Mouse (Mus musculus): ENCODE results near the gene Etnk1. TPM values are rescaled to one million over a fixed set of nuclear protein-coding genes. Genes with fewer than 3 reads are reported as not detected.

Gene Etnk1
- polyA plus RNA-seq, 1 experiment from 2014 or later, result 17.2 TPM

DNA sequence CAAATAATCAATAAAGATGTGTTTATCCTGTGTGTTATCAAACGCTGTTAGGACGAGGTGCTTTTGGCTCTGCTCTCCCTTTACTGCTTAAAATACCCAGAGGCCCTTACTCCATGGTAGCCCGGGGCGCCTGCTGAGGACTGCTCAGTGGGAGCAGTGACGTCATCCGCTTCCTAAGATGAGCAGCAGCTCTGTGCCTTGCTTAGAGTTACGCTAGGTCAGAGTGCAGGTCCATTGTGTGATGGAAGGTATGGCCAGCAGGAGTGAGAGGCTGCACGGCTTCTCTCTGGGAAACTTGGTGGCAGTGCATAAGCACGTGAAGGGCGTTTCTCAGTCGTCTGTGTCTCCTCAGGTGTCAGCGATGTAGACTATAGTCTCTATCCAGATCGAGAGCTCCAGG, 30.0 kb downstream of the Etnk1 start:
- ATAC-seq (ENCODE audit: insufficient read depth, low FRiP score, low read depth), result no peak
- H3K9ac ChIP-seq, result no peak overlapping the region
- WGBS, result 88% methylated on average over 13 of the region's 13 CpGs
- H3K27me3 ChIP-seq (replicated peaks), result no peaks in the 10 kb centered on the region
- no peak overlapping the region for H3K4me2 ChIP-seq
- no peak overlapping the region for H3K4me3 ChIP-seq (replicated peaks)
- H3K36me3 ChIP-seq, result peaks cover 17% of the 10 kb centered on the region; the same call in 1 of the 2 replicates
- no peak overlapping the region for H3K27ac ChIP-seq
- no peaks in the 10 kb centered on the region for H3K4me1 ChIP-seq
- H3K9me3 ChIP-seq, result no peaks in the 10 kb centered on the region

DNA sequence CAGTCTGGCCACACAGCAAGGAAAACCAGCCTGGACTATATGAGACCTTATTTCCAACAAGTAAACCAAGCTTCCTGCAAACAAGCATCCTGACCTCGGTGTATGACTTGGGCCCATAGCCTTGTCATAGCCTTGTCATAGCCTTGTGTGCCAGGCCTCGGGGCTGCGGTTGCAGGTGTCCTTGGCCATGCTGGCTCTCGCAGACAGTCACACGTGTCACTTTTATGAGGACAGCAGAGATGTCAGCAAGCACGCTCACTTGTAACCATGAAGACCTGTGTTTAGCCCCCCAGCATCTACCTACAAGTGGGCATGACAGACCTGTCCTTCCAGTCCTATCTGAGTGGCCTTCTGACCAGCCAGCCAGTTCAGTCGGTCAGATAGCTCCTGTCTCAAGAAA, 31.4 kb downstream of the Etnk1 start:
- Histone ChIP-seq H3K9ac (no peak overlapping the region), H3K36me3 (peaks cover 17% of the 10 kb centered on the region; the same call in 1 of the 2 replicates), H3K9me3 (no peaks in the 10 kb centered on the region), H3K4me2 (no peak overlapping the region), H3K4me3 (replicated peaks) (no peak overlapping the region), H3K27me3 (replicated peaks) (no peaks in the 10 kb centered on the region), H3K27ac (no peak overlapping the region), H3K4me1 (no peaks in the 10 kb centered on the region)
- ATAC-seq (ENCODE audit: insufficient read depth, low FRiP score, low read depth), result no peak
- 83% methylated on average over 7 of the region's 7 CpGs for WGBS

DNA sequence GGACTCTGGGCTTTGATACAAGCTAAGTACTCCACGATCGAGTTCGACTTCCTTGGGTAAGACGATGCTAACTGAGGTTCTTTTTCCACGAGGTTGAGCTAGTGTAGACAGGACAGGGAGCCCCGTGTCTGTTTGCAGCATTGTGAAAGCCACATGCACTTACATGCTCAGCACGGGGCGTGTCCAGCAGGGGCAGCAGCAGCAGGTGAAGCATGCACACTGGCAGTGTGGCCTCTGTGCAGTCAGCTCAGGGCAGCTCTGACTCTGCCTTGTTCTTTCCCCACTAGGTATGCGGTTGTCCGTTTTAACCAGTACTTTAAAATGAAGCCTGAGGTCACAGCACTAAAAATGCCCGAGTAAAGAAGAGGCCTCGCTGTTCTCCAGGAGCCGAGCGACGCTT, 36.1 kb downstream of the Etnk1 start:
- Histone ChIP-seq H3K4me1 (no peaks in the 10 kb centered on the region), H3K4me2 (no peak overlapping the region), H3K9me3 (no peaks in the 10 kb centered on the region), H3K27me3 (replicated peaks) (no peaks in the 10 kb centered on the region), H3K36me3 (0 out of 2 replicates have a peak, but pooled peaks cover 16% of the 10 kb centered on the region), H3K27ac (no peak overlapping the region), H3K4me3 (replicated peaks) (no peak overlapping the region), H3K9ac (no peak overlapping the region)
- 85% methylated on average over 15 of the region's 15 CpGs for WGBS
- no peak for ATAC-seq (ENCODE audit: insufficient read depth, low FRiP score, low read depth)

DNA sequence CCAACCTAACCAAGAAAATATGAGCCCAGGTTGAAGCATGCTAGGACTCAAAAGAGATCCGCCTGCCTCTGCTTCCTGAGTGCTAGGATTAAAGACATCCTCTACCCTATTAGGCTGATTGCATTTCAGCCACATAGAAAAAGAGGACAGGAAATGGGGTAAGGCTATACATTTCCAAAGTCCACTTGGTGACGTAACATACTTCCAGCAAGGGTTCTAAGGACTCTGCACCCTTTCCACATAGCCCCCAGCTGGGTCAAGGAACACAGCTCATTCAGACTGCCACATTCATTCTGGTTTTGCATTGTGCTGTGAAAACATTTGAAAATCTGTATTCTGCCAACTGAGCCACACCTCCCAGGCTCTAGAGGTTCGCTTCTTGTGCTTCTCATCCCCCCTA, 41.9 kb downstream of the Etnk1 start:
- H3K4me1 ChIP-seq, result no peaks in the 10 kb centered on the region
- 0 out of 2 replicates have a peak, but pooled peaks cover 9% of the 10 kb centered on the region for H3K36me3 ChIP-seq
- 0 out of 2 replicates have a peak, but pooled peaks cover 3% of the 10 kb centered on the region for H3K9me3 ChIP-seq
- WGBS, result 92% methylated on average over 3 of the region's 3 CpGs
- no peak for ATAC-seq (ENCODE audit: insufficient read depth, low FRiP score, low read depth)
- H3K27ac ChIP-seq, result no peak overlapping the region
- no peak overlapping the region for H3K9ac ChIP-seq
- no peak overlapping the region for H3K4me2 ChIP-seq
- H3K27me3 ChIP-seq (replicated peaks), result no peaks in the 10 kb centered on the region
- H3K4me3 ChIP-seq (replicated peaks), result no peak overlapping the region

DNA sequence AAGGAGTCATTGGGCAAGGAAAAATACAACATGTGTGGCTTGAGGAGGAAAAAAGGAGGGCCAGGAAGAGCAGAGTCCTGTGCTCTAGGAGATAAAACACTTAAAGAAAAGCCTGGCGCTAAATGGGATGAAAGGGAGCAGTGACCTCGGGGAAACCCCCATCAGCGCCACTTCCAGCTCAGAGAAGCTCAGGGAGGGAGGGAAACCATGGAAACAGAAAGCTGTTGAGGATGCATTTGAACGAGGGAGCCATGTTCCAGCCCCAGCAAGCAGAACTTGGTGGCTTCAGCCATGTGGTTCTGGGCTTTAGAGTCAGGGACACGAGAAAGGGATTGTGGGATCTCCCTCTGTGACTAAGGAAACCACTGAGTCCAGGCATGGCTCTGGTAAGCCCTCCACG, 45.7 kb downstream of the Etnk1 start:
- whole genome bisulfite sequencing, result 79% methylated on average over 6 of the region's 6 CpGs

DNA sequence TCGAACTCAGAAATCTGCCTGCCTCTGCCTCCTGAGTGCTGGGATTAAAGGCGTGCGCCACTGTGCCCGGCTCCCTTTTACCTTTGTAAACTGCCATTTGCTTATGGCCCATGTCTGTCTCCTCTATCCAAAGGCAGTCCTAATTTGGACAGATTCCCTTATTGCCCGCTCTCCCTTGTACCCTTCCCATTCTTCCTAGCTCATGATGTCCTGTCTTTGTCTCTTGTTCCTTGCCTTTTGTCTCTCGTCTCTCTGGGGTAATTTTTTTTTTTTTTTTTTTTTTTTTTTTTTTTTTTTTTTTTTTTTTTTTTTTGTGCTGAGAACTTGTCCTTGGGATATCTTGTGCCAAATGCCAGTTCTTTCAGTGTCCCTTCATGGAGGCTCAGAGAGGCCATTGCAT, 46.4 kb downstream of the Etnk1 start:
- 97% methylated on average over 6 of the region's 6 CpGs for WGBS
- Histone ChIP-seq H3K9me3 (0 out of 2 replicates have a peak, but pooled peaks cover 3% of the 10 kb centered on the region), H3K27me3 (replicated peaks) (no peaks in the 10 kb centered on the region), H3K36me3 (no peaks in the 10 kb centered on the region), H3K27ac (no peak overlapping the region), H3K4me1 (no peaks in the 10 kb centered on the region), H3K4me3 (replicated peaks) (no peak overlapping the region), H3K9ac (no peak overlapping the region), H3K4me2 (no peak overlapping the region)
- no peak for ATAC-seq (ENCODE audit: insufficient read depth, low FRiP score, low read depth)

More for the DNA sequence above, 45.7 kb downstream of the Etnk1 start:
- H3K36me3 ChIP-seq, result no peaks in the 10 kb centered on the region
- H3K4me1 ChIP-seq, result no peaks in the 10 kb centered on the region
- no peak overlapping the region for H3K4me2 ChIP-seq
- H3K4me3 ChIP-seq (replicated peaks), result no peak overlapping the region
- ATAC-seq (ENCODE audit: insufficient read depth, low FRiP score, low read depth), result no peak
- H3K9me3 ChIP-seq, result 0 out of 2 replicates have a peak, but pooled peaks cover 3% of the 10 kb centered on the region
- H3K9ac ChIP-seq, result no peak overlapping the region
- H3K27ac ChIP-seq, result no peak overlapping the region
- H3K27me3 ChIP-seq (replicated peaks), result no peaks in the 10 kb centered on the region

DNA sequence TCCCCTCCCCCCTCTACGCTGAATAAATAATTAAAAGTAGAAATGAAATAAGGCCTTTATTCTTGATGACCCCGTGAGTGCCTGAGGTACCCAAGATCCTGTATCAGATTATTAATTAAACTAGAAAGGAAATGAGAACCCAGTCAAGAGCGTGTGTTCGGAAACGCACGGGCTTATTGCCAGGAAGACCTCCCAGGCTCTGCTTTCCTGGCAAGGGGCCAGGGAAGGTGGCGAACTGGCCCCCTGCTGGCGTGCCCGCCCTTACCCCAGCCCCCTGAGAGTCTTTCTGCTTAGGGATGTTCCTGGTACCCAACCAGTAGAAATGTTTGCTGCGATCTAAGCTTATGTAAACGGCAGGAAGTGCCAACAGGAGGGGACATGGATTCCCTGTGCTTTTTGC, 49.2 kb downstream of the Etnk1 start:
- Histone ChIP-seq H3K4me3 (replicated peaks) (no peak overlapping the region), H3K4me2 (no peak overlapping the region), H3K36me3 (no peaks in the 10 kb centered on the region), H3K27me3 (replicated peaks) (no peaks in the 10 kb centered on the region), H3K9ac (no peak overlapping the region), H3K9me3 (0 out of 2 replicates have a peak, but pooled peaks cover 3% of the 10 kb centered on the region), H3K27ac (no peak overlapping the region), H3K4me1 (no peaks in the 10 kb centered on the region)
- 68% methylated on average over 11 of the region's 11 CpGs for WGBS
- no peak for ATAC-seq (ENCODE audit: insufficient read depth, low FRiP score, low read depth)

DNA sequence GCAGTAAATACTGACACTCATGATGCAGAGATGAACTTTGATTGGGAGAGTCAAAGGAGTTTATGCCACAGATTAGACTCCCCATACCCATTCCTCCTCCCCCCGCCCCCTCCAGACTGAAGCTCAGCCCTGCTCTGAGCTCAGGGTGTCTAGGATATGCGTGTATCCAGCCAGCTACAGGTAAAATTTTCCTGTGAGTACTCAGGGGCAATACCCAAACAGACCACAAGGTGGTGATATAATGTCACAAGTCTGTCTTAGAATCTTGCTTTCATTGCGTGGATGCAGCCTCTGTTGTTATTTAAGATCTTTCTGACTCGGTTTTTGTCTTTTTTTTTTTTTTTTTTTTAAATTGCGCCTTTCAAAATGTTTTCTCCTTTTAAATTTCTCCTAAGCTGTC, 52.3 kb downstream of the Etnk1 start:
- no peak overlapping the region for H3K9ac ChIP-seq
- no peak overlapping the region for H3K4me2 ChIP-seq
- no peaks in the 10 kb centered on the region for H3K36me3 ChIP-seq
- H3K27ac ChIP-seq, result no peak overlapping the region
- no peaks in the 10 kb centered on the region for H3K4me1 ChIP-seq
- no peak for ATAC-seq (ENCODE audit: insufficient read depth, low FRiP score, low read depth)
- H3K4me3 ChIP-seq (replicated peaks), result no peak overlapping the region
- 5% methylated on average over 5 of the region's 5 CpGs for WGBS
- no peaks in the 10 kb centered on the region for H3K27me3 ChIP-seq (replicated peaks)
- no peaks in the 10 kb centered on the region for H3K9me3 ChIP-seq

DNA sequence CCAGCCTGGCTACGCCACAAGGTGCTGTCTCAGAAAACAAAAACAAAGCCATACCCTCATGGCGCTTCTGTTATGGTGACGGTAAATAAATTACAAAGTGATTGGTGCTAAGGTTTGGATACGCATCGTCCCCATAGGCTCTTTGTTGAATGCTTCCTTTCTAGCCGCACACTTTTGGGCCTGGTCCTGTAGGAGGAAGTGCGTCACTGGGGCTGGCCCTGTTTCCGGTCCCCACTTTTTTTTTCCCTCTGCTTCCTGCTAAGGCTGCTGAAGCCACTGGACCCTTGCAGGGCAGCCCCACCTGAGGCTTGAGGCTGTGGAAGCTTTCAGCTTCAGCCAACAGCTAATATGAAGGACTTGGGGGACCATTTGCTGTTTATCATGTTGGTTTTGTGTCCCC, 54.2 kb downstream of the Etnk1 start:
- H3K36me3 ChIP-seq, result no peaks in the 10 kb centered on the region
- no peaks in the 10 kb centered on the region for H3K9me3 ChIP-seq
- no peak overlapping the region for H3K4me2 ChIP-seq
- no peaks in the 10 kb centered on the region for H3K4me1 ChIP-seq
- no peak overlapping the region for H3K9ac ChIP-seq
- ATAC-seq (ENCODE audit: insufficient read depth, low FRiP score, low read depth), result no peak
- WGBS, result 85% methylated on average over 8 of the region's 8 CpGs
- H3K4me3 ChIP-seq (replicated peaks), result no peak overlapping the region
- no peaks in the 10 kb centered on the region for H3K27me3 ChIP-seq (replicated peaks)
- no peak overlapping the region for H3K27ac ChIP-seq

DNA sequence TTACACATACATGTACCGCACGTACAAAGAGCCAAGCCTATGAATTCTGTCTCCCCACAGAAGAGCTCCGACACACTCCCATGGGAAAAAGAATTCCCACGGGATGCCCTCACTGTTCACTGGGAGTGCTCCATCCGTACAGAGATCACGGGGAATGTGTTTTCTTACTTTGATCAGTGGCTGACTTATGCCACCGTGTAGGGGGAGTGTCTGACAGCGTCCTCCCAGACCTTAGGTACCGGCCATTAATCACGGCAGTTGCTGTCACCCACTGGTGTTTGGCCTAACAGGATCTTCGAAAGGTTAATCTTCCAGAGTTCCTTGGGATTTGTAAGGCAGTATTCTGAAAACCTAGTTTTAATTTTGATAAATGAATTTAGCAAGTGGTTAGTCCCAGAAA, 57.0 kb downstream of the Etnk1 start:
- no peak for ATAC-seq (ENCODE audit: insufficient read depth, low FRiP score, low read depth)
- Histone ChIP-seq H3K4me1 (no peaks in the 10 kb centered on the region), H3K4me3 (replicated peaks) (no peak overlapping the region), H3K27me3 (replicated peaks) (no peaks in the 10 kb centered on the region), H3K27ac (no peak overlapping the region), H3K4me2 (no peak overlapping the region), H3K36me3 (no peaks in the 10 kb centered on the region), H3K9me3 (no peaks in the 10 kb centered on the region), H3K9ac (no peak overlapping the region)
- WGBS, result 52% methylated on average over 11 of the region's 11 CpGs

DNA sequence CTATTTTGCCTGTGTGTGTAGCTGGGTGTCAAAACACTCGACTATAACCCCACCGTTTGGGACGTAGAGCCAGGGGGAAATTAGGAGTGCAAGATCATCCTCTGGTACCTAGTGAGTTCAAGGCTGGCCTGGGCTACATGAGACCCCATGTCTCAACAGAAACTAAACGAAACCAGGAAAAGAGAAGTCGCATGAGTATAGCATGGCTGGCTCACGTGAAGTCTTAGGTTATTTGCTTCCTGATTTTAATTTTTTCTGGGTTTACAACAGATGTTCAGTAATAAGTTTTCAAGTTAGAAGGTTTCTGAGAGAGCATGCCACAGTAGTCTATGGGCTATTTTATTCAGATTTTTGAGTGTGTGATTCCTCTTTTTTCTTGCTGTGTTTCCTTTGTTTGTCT, 57.9 kb downstream of the Etnk1 start:
- no peak for ATAC-seq (ENCODE audit: insufficient read depth, low FRiP score, low read depth)
- H3K27me3 ChIP-seq (replicated peaks), result no peaks in the 10 kb centered on the region
- no peaks in the 10 kb centered on the region for H3K4me1 ChIP-seq
- H3K4me2 ChIP-seq, result no peak overlapping the region
- H3K36me3 ChIP-seq, result no peaks in the 10 kb centered on the region
- H3K9ac ChIP-seq, result no peak overlapping the region
- H3K4me3 ChIP-seq (replicated peaks), result no peak overlapping the region
- no peaks in the 10 kb centered on the region for H3K9me3 ChIP-seq
- H3K27ac ChIP-seq, result no peak overlapping the region
- WGBS, result 81% methylated on average over 6 of the region's 6 CpGs

DNA sequence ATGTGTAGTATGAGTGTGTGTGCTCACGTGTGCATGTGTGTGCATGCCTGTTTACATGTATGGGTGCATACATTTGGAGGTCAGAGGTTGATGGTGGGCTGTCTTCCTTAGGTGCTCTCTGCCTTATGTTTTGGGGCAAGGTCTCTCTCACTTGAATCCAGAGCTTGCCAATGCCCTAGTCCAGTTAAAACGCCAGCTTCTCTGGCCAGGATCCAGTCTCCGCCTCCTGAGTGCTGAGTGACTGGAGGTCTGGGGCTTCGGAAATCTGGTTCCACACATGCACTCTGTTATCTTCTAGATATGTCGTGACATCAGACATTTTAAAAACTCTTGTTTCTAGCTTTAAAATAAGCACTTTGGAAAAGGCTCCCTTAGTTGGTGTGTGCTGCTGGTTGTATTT, 61.7 kb downstream of the Etnk1 start:
- no peaks in the 10 kb centered on the region for H3K36me3 ChIP-seq
- H3K9me3 ChIP-seq, result no peaks in the 10 kb centered on the region
- H3K4me1 ChIP-seq, result no peaks in the 10 kb centered on the region
- WGBS, result 68% methylated on average over 5 of the region's 5 CpGs
- no peaks in the 10 kb centered on the region for H3K27me3 ChIP-seq (replicated peaks)
- ATAC-seq (ENCODE audit: insufficient read depth, low FRiP score, low read depth), result no peak
- H3K9ac ChIP-seq, result no peak overlapping the region
- no peak overlapping the region for H3K4me2 ChIP-seq
- H3K27ac ChIP-seq, result no peak overlapping the region
- no peak overlapping the region for H3K4me3 ChIP-seq (replicated peaks)

DNA sequence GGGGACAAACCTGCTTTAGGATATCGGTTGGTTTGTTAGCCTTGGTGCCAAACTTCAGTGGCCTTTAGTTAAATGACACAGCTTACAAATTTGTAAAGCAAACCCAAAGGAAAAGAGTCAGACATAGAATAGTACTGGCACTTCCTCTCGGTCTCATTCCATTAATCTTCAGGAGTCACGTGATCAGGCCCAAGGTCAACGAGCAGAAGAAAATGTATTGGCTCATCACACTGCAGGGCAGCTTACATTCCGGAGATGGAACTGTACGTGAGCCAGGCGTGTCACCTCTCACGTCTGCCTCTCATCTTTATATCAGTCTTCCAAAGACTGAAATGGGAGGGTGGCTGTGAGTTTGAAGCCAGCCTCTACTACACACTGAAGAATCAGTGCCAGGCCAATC, 62.9 kb downstream of the Etnk1 start:
- H3K27me3 ChIP-seq (replicated peaks), result no peaks in the 10 kb centered on the region
- H3K9me3 ChIP-seq, result no peaks in the 10 kb centered on the region
- no peak for ATAC-seq (ENCODE audit: insufficient read depth, low FRiP score, low read depth)
- H3K4me2 ChIP-seq, result no peak overlapping the region
- 39% methylated on average over 8 of the region's 8 CpGs for WGBS
- no peak overlapping the region for H3K27ac ChIP-seq
- H3K4me1 ChIP-seq, result no peaks in the 10 kb centered on the region
- no peak overlapping the region for H3K4me3 ChIP-seq (replicated peaks)
- H3K9ac ChIP-seq, result no peak overlapping the region
- no peaks in the 10 kb centered on the region for H3K36me3 ChIP-seq

All from stomach, embryonic 15.5 days (tissue).